Mouse (Mus musculus) cerebellum, postnatal 14 days (tissue): ENCODE measurements around the gene Tmed8.
"Not testable (repeated sequence)": the region's sequence is repeated elsewhere in the genome, so short reads cannot be mapped to it uniquely, and the experiment has no call there.

Source experiments
- DNase-seq, 2 experiments: peaks; one replicate each; pipeline ENCODE4 v3.0.0; 2021; ENCODE audit warnings: mixed read lengths in 2 of 2

Tmed8 gene

DNA sequence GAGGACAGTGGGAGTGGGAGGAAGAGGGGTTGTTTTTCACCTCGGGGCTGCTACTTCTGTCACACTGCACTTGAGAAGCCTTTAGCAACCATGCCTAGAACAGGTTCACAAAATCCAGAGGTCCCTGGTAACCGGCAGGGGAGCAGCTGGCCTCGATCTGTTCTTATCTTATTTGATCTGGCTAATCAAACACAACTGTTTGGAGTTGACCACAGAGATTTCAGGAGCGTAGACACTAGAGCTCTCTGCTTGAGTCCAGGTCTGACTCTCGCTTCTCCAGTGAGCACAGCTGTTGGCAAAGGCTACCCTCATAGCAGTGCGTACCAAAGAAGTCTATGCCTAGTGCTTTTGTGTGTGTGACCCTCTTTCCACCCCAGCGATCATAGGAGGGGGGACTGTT, 42.2 kb downstream of the Tmed8 start:
- no peak for DNase-seq

DNA sequence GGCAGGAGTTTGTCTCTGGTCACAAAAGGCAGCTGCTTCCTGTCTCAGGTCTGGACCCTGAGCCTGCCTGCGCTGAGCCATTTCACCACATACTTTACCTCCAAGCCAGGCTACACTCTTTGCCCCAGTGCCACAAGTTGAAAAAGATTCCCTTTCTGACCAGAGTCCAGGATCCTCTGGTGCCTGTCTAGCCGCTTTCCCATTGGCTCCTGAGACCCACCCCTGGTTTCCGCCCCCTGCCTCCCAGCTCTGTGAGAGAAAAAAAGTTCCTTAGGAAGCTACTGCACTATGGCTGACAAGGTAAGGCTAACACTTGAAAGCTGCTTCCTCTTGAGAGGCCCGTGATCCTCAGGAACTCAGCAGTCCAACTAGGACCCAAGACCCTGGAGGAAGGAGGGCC, 42.9 kb downstream of the Tmed8 start:
- no peak for DNase-seq

DNA sequence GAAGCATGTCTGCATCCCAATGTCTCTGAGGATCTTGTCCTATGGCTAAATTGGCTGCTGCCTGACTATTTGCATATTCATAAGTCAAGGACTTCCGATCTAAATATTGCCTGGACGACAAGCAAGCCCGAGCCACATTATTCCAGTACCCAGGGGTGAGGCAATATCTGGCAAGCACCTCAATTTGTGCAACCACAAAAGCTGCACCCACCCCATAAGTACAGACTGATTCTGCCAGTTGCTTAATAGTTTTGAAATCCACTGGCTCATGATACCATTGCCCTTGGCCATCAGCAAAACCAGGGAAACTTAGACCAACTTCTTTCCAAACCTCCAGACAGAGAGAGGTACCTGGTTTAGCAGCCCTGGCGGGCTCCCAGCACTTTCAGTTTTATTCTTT, 45.8 kb downstream of the Tmed8 start:
- not testable (repeated sequence) for DNase-seq

DNA sequence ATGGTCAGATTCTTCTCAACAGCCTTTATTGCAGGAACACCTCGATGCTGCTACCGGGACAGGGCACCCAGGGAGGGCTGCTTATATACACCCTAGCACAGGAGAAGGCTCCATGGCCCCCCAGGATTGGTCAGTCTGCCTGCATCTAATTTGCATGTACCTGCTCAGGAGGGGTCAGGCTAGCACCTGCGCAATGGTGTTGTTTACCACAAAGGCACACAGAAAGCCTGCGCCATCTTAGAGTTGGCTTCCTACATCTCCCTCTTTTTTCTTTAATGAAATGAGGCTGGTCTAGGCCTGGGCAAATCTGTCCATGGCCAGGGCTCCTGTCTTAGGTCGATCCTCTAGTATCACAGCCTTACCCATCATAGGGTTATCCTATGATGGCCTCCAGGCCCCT, 50.8 kb downstream of the Tmed8 start:
- no peak for DNase-seq

DNA sequence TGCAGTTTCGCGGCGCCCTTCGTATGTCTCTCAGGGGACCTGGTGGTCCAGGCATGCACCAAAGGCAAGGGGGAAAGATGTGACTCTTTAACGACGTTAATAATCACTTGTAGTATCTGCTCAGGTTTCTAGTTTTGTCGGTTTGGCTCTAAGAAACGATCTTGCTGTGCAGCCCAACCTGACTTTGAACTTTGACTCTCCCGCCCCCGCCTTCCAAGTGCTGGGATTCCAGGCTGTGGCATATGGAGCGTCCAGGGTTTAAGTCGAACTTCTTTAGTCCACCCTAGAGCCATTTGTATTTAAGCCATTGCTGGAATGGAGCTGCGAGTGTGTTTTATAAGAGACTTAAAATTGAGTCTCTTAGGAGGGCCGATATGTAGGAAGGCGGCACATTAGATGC, 52.1 kb downstream of the Tmed8 start:
- no peak for DNase-seq

DNA sequence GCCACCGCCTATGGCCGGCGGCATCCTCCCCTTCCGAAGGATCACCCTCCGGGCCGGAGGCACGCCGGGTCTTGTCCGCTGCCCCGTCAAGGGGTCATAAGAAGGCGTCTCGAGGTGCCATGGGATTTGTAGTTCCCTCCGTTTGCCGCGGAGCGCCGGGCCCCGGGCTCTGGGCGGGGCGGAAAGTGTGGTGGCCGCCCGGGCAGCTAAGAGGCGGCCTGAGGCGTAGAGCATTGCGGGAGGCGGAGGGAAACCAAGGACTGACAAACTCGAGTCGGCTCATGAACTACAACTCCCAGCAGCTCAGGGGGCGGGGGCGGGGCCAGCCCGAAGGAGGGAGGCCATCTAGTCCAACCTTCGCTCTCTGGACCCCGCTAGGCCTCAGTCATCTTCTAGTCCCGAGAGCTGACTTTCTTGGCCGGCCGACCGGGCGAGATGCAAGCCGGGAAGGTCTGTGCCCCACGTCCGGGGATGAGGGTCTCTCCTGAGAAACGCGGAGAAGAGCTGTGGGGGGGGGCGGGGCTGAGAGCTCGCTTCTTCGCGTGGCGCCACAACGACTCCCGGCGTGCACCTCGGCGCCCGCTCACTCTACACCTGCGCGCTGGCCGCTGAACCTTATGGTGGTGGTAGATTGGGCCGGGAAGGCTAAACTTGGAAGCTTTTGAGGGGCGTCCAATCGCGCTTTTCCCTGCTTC, 52.7 kb downstream of the Tmed8 start, which contains the start of gene Pomt2:
Gene Pomt2 (minus strand): TSS at position 574 of the 695 bp plus-strand sequence.
- peak; percentile 84 to 91 for DNase-seq

DNA sequence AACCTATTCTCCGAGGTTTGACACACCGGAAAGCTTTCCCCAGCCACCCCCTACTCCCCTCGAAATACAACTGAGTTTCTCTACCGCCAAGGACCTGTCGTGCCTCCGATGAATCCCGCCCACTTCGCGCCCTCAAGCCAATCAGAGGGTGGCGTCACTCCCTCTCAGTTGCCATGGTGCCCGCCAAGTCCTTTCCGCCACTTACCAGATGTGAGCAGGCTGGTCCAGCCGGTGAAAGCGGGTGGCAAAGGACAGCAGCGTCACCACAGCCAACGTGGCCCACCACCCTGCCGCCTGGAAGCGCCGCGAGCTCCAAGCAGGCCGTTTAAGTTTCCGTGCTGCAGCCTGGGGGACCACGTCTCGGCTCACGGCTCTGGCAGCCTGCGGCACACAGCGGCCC, 53.3 kb downstream of the Tmed8 start, which contains the start of gene Gstz1:
Gene Gstz1 (plus strand): TSS at position 200 of the 400 bp plus-strand sequence.
- peak; percentile 86 to 91 for DNase-seq

DNA sequence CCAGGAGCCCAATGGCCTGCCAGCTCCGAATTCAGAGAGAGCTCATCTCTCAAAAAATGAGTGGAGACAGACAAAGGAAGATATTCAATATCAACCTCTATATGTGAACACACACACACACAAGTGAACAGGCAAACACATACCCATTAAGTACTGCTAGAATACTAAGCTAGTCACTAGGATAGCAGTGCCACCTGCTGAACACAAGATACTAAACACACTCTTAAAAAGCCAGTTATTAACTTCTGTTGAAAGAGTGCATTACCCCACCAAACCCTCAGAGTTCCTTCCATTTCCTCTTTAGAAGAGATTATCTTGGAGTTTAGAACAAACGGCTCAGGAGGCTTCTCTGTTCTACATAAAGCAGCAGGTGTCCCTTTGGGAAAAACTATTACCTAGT, 58.1 kb downstream of the Tmed8 start:
- peak in 1 of 2 experiments; percentile 18 for DNase-seq

DNA sequence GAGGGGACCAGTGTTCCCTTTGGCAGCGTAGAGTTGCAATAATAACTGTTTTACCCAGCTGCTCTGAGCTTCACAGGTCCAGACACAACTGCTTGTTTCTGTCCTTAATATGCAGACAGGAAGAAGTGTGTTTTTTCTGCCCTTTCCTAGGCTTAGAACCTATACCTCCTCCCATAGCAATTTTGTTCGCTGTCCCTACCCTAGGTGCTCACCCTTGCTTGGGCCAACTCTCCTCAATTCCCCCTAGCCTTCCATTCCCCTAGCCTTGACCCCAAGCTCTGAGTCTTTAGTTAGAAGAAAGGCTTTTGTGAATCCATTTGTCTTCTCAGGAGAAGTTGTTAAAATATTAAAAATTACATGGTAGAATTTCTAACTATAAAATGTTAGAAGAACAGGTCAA, 61.5 kb downstream of the Tmed8 start:
- DNase-seq: no peak

DNA sequence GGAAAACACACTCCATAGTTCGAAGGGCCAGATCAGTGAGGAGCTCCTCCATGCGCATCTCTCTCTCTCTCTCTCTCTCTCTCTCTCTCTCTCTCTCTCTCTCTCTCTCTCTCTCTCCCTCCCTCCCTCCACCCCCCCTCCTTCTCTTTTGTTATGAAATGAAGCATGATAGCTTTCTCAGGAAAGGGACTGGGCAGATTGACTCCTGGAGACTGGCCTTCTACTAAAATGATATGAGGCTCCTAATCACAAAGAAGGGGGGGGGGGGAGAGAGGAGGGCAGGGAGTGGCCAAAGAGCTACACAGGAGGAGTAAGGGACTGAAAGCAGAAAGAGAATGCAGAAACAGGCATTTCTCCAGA, 61.9 kb downstream of the Tmed8 start:
- DNase-seq: no peak

DNA sequence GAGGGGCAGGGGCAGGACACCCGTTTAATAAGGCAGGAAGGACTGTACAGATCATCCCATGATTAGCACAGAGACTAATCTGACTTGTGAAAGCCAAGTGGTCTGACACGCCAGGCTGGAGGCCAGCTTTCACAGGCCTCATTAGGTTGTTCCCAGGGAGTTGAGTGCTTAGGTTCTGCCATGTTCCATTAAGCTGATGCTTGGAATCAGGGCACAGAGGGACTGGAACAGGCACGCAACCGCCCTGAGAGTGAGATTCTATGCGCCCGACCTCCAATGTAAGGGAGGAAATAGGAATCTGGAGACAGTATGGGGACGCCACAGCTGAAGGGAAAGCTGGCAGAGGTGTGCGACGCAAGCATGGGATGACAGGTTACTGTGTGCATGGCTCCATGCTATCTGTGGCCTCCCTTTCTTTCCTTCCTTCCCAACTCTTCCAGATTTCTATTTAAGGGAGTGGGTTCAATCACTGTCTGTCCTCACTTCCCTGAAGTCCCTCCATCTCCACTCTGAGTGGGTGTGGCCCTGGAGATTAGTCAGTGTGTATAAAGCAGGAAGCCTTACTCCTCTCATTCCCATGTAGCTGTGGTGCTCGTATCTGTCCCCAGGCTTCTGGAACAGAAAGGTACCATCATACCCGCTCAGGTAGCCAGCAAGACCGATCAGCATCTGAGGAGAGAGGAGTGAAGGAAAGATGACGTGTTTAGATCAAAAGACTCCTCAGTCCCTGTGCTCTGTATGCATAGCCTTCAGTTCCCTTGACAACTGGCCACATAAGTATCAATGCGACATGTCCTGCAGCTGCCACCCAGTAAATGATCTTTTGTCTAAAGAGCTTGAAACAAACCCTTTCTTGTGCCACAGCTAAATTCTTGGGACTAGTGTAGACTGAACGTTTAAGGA, 62.6 kb downstream of the Tmed8 start:
- peak; percentile 49 to 50 for DNase-seq

DNA sequence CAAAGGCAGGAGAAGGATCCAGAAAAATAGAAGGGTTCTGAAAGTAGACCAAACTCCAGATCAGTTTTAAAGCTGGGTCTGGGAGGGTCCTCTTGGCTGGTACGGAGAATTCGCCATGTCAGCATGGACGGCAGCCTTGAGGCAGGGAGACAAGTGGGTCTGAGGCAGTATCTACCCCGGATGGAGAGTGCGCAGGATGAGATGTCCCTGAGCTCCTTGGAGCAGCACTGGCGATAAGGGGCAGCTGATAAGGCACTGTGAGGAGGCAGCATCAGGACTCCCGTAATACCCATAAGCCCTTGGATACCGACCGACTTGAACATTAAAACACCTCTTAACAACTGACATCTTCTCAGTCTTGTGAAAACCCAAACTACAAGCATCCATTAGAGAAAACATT, 67.5 kb downstream of the Tmed8 start:
- no peak for DNase-seq

DNA sequence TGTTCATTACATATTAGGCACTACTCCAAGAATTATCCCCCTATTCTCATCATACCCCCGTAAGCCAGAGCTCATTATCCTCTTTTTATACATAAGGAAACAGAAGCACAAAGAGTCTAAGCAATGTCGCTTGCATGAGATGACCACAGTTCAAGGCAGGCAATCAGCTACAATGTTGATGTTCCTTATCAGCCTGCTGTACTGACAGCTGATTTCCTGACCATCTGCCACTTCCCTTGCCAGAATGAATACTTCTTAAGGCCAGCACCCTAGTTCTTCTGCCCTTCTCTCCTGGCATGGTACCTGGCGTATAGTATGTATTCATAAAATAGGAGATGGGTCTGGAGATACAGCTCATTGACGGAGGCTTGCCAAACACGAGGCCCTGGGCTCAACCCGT, 68.0 kb downstream of the Tmed8 start:
- no peak for DNase-seq

DNA sequence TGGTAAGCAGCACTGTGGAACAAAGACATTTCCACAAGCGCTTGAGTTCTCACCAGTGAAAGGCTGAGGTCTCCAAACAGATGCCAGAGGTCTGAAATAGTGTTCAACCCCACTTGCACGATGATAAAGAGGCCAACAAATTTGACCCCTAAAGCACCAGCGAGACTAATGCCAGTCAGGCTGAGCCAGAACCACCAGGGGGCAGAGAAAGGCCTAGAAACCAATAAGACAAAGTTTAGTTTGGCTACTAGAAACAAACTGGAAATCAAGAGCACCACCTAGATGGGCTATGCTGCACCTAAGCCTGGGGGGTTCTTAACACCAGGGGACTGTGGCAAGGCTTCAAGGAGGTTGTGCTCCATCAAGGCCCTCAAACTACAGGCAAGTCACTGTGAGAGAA, 68.6 kb downstream of the Tmed8 start:
- peak in 1 of 2 experiments; percentile 47 for DNase-seq

DNA sequence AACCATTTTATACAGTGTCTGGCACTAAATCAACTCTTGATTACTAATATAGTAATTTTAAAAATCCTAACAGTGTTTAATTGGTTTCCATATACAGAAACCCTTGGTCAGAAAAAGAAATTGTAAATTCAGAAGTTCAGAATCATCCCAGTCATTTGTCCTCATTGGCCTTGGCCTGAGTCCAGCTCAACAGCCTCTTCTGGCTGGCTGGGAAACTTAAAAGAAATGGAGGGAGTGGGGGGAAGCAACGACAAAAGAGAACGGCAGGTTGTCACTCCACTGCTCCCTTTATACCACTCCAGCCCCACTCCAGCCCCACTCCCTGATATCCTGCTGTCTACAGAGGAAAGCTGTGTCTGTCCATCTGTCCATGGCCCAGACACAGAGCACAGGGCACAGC, 69.1 kb downstream of the Tmed8 start:
- peak in 1 of 2 experiments; percentile 35 for DNase-seq

DNA sequence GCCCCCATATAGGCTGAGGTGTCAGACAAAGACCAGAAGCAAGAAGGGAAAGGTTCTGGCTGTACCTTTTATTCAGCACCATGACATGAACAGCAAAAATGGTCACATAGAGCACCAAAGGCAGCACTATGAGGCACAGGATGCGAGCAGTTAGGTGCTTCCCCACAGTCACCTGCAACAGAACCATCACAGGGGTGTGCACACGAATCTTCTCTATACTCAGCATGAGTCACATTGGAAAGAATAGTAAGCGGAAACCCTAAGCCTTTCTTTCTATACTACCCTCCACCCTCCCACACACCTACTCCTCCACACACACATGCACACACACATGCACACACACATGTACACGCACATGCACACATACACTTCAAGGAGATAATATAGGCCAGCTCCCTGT, 70.0 kb downstream of the Tmed8 start:
- no peak for DNase-seq

DNA sequence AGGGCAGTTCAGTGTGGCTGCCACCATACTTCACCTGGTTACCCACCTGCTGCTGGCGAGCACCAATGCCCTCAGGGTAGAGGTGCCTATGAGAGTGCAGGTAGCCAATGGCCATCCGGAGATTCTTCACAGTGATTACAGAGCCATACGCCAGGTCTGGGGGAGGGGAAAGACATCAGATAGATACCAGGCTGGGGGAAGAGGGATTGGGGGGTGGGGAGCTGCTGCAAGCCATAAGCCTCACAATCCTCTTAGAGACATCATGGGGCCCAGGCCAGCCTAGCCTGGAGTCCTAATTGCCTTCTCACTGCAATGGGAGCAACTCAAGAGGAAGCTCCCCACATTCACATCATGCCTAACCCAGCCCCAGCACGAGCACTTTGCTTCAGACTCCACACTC, 73.0 kb downstream of the Tmed8 start:
- no peak for DNase-seq

DNA sequence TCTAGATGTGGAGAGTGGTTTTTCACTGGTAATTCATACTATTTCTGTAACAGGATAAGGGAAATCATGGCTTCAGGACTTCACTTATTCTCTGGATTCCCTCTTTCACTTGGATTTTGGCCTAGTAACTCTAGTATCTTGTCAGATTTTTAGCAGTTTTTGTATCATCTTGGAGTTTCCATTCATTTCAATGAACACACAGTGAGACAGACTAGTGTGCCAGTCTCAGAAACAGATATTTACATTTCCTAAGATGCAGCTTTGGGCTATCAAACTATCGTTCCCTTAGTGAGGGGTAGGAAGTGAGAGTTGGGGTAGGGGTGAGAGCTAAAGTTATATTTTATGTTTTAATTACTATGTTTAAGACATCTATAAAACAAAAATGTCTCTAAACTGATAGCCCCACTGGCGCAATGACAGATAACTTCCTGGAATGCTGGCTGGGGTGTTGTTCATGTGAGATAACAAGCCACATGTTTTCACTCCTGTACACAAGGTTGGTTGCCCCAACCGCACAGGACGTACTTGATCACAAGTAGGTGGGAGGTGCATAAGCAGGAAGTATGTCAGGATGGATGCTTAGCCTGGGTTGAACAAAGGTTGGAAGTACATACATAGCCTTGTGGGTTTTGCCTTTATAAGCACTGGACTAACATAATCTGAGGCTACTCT, 78.2 kb downstream of the Tmed8 start:
- no peak for DNase-seq
